Comparison of ENCODE assay signal across 7 mouse cellular contexts in genomic region chr1:132116606-132117005, GRCm38 (mm10). TPM values are rescaled to one million over a fixed set of nuclear protein-coding genes. Genes with fewer than 3 reads are reported as not detected.
DNase-seq lines count a peak whose midpoint lies in the region; ATAC-seq and TF ChIP-seq lines count a peak whose summit lies in the region.

No protein-coding gene starts in this region.

- no peak overlapping the region for H3K27ac ChIP-seq in cerebellum, adult 2 months (ENCODE audit: insufficient read depth, low read length)

- H3K27me3 ChIP-seq in G1E (ENCODE audit: insufficient read depth, low read length) = peaks cover 30% of the 10 kb centered on the region
- no peaks in the 10 kb centered on the region for H3K27me3 ChIP-seq in cerebellum, adult 2 months (ENCODE audit: control insufficient read depth, insufficient read depth, low read length)

- no peaks in the 10 kb centered on the region for H3K9me3 ChIP-seq in G1E (replicated peaks)

- no peak overlapping the region for H3K4me3 ChIP-seq in G1E (ENCODE audit: low read depth, low read length)
- no peak overlapping the region for H3K4me3 ChIP-seq in cerebellum, adult 2 months (replicated peaks; ENCODE audit: insufficient read depth, low read depth, low read length)

- DNase-seq in CD4-positive helper T cell, adult 2 months (ENCODE audit: low read depth, low spot score) = peak; percentile 56
- peak; percentile 73 for DNase-seq in G1E (ENCODE audit: low spot score)
- peak; percentile 75 to 85 for DNase-seq in cerebellum, adult 2 months
- DNase-seq in kidney, postnatal 14 days = peak; percentile 73
- DNase-seq in lung, postnatal 4 days = peak; percentile 54 to 73
- DNase-seq in spleen, adult 18-20 months = peak; percentile 51 to 74

- no peak for TF ChIP-seq POLR2A in cerebellum, adult 2 months (IDR thresholded peaks at IDR 0.05; ENCODE audit: borderline replicate concordance, insufficient read depth, low read length)

- H3K4me1 ChIP-seq in G1E (ENCODE audit: insufficient read depth, low read depth, low read length) = peaks cover 6% of the 10 kb centered on the region
- H3K4me1 ChIP-seq in cerebellum, adult 2 months (ENCODE audit: control insufficient read depth, insufficient read depth, low read length) = no peaks in the 10 kb centered on the region

- WGBS in cerebellum, adult 2 months = 15% methylated on average over 18 of the region's 18 CpGs

- TF ChIP-seq CTCF in G1E (IDR thresholded peaks at IDR 0.05; ENCODE audit: low read depth, low read length) = peak; percentile 45
- TF ChIP-seq CTCF in cerebellum, adult 2 months (IDR thresholded peaks at IDR 0.05; ENCODE audit: borderline replicate concordance, insufficient read depth, low read depth, low read length) = peak; percentile 88

- no peaks in the 10 kb centered on the region for H3K36me3 ChIP-seq in G1E (replicated peaks)

- ATAC-seq in G1E (ENCODE audit: extremely low read depth, insufficient number of reproducible peaks, low FRiP score, poor library complexity, severe bottlenecking) = no peak
- ATAC-seq in frontal cortex, adult (ENCODE audit: low TSS enrichment) = peak; percentile 60

RNA-seq across cellular contexts. Expression of gene Cdk18, which starts 22.9 kb away (rescaled TPM):
- total RNA-seq in G1E (2014; fragmentation: Nextera tagmentation) (not detected in 2 replicates), G1E (2017) (0.06 and 0.33 TPM in 2 replicates)
- 0.02 TPM in 1 of 2 replicates, not detected in the other for polyA plus RNA-seq in G1E (2012)
- 32.1 and 35.8 TPM in 2 replicates for polyA plus RNA-seq in cerebellum, adult 2 months (2012; rRNA removed)

RNA-seq across cellular contexts. Expression of gene Mfsd4a, which starts 48.7 kb away (rescaled TPM):
- not detected in 2 replicates for total RNA-seq in G1E (2014; fragmentation: Nextera tagmentation)
- total RNA-seq in G1E (2017) = 0.70 and 1.0 TPM in 2 replicates
- not detected in 2 replicates for polyA plus RNA-seq in G1E (2012)
- polyA plus RNA-seq in cerebellum, adult 2 months (2012; rRNA removed) = 42.8 and 52.9 TPM in 2 replicates

Comparison
In these comparisons a context has a peak if more than half of its experiments do, and no peak if none do; other contexts are left out.
1. RNA of gene Cdk18, which starts 22.9 kb away (polyA plus RNA-seq): 32.1 to 35.8 TPM in cerebellum, adult 2 months; 0.02 TPM in G1E; every median in the first group is over 10 times any median in the second.
2. RNA of gene Mfsd4a, which starts 48.7 kb away (polyA plus RNA-seq): 42.8 to 52.9 TPM in cerebellum, adult 2 months; not detected in G1E; every median in the first group is over 10 times any median in the second.
3. Peak in every context shown above with its lines, with median percentiles within 50 percentile points of each other: DNase-seq.